Mouse (Mus musculus): ENCODE results near the gene Slc25a3. TPM values are rescaled to one million over a fixed set of nuclear protein-coding genes. Genes with fewer than 3 reads are reported as not detected.

The Slc25a3 gene
- 100 to 1,000 TPM; 505 to 506 TPM for total RNA-seq (2021)
- long read RNA-seq, transcript Slc25a3-201 (8 exons, 1,612 nt), result major isoform, 359 of 430 reads
- long read RNA-seq, transcript Slc25a3-204 (5 exons, 891 nt), result minor isoform, 5 of 430 reads
- long read RNA-seq, transcript Slc25a3-203 (7 exons, 1,483 nt), result minor isoform, 7 of 430 reads
- long read RNA-seq, partial matches to known transcripts, result 5 of 430 reads
- long read RNA-seq, other reads (novel, unspliced or antisense), result 52 of 430 reads

DNA sequence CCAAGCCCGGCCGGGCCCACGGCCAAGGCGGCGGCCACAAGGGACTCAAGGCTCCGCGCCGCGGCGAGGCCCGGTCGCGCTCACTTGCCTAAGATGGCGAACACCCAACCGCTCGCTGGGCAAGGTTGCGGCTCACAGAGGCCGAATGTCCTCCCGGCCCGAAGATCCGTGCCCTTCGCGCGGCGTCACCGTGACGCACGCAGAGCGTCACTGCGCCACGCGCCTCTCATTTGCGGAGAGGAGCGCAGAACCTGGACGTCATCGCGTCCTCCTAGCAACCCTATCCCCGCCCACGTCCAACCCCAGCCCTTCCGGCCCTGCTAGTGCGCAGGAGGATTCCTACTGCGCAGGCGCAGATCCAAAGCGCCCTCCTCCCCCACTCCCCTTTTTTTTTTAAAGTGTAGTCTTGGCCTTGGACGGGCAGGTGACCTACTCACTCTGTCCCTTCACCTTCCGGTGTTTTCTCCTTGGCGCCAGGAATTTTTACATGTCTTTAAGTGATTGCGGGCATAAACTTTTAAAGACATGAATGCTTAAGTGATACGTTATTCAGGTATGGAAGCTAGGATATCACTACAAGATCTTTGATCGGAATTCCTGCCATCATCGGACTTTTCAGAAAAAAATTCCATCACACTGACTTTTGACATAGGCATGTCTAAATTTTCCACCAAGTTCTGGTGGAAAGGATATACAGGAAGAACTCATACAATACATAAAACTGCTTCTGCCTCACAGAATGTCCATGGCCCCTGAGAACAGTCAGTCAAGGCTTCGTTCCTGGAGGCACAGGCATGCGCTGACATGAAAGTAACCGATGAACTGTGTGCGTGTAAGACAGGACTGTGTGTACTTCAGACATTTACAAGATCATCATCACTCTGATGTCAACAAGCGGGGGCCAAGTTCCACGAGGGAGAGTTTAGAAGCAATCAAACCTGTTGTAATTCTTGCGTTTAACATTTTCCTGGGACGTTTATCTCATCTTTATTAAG, at the start of gene Slc25a3:
Slc25a3 (minus strand) TSS at position 232 of the 995 bp plus-strand sequence.
- peak; percentile 97 to 98 for DNase-seq (ENCODE audit: low spot score in 2 of 2)

DNA sequence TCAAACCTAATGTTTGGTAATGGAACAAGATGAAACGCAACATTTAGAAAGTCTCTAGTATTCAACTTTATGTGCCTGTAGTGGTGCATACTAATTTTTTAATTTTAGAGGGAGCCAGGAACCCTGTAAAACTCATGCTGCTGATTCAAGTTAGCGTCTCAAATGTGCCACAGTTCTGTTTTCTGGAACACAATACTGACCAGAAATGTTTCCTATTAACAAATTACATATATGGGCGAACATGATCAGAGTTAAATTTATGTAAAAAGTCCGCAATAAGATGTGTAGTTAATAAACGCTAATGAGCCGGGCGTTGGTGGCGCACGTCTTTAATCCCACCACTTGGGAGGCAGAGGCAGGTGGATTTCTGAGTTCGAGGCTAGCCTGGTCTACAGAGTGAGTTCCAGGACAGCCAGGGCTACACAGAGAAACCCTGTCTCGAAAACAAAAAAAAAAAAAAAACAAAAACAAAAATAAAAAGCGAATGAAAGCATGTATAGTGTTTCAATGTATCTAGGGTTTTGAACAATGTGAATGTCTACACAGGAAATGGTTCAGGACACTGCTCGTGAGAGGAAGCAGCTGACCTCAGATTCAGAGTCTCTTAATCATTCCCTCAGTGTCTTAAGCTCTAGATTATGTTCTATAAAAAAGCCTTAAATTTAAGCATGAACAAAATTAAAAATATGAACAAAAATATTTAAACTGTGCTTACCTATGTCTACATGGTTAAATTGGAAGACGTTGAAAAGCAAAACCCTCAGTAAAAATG, 48.7 kb upstream of the Slc25a3 start:
- no peak for DNase-seq (ENCODE audit: low spot score in 2 of 2)

- peak; percentile 89 to 96 for DNase-seq (ENCODE audit: low spot score in 2 of 2)
Observed at GRCm38 (mm10) chr10:91171455-91172328, 47.8 kb upstream of the Slc25a3 start.

GRCm38 (mm10) chr10:91171041-91171440, 47.2 kb upstream of the Slc25a3 start:
- no peak for DNase-seq (ENCODE audit: low spot score in 2 of 2)

GRCm38 (mm10) chr10:91170143-91170941, 46.5 kb upstream of the Slc25a3 start:
- peak; percentile 75 to 83 for DNase-seq (ENCODE audit: low spot score in 2 of 2)

GRCm38 (mm10) chr10:91169414-91170065, 45.7 kb upstream of the Slc25a3 start:
- DNase-seq (ENCODE audit: low spot score in 2 of 2), result no peak

- DNase-seq (ENCODE audit: low spot score in 2 of 2), result no peak
Observed at GRCm38 (mm10) chr10:91167352-91167751, 43.5 kb upstream of the Slc25a3 start.

GRCm38 (mm10) chr10:91166890-91167289, 43.0 kb upstream of the Slc25a3 start:
- peak in 1 of 2 experiments; percentile 51 for DNase-seq (ENCODE audit: low spot score in 2 of 2)

GRCm38 (mm10) chr10:91165850-91166249, 42.0 kb upstream of the Slc25a3 start:
- no peak for DNase-seq (ENCODE audit: low spot score in 2 of 2)

DNA sequence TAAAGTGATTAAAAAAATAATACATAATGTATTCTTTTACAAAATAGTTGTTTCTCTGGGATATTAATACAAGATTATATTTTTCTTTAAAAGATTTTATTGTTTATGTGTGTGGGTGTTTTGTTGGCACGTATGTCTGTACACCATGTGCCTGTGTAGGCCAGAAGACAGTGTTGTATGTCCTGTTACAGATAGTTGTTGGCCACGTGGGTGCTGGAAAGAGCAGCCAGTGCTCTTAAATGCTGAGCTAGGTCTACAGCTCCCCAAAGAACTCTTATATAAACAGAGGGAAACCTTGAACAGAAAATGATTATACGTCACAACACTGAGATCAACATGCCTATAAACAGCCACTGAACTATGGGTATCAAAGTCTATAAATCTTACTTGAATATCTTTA, 40.6 kb upstream of the Slc25a3 start:
- DNase-seq (ENCODE audit: low spot score in 2 of 2), result no peak

DNA sequence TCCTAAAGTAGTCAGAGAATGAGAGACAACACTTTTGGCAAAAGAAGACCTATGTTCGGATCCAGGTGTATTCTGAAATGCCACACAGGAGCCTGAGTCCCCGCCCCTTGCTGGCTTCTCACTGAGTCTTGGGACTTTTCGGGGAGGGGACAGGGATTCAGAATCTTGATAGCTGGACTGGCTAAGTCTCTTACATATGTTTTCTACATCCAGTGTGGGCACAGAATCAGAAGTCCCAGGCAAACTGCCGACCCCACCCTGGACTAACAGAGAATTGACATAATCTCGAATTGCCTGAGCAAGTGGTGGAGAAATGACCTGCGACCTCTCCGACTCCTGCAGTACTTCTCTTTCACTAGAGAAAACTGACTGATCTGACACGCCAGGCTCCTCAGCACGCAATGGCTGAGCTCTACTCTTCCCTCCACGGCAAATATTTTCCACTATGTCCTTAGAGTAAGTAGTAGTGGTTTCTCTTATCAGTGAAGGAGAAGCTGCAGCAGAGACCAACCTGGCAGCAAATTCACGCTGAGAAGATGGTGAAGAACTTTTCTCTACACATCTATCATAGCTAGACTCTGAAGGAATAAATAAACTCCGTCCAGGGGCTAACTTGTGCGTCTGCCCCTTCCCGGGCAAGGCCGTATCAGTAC, 38.8 kb upstream of the Slc25a3 start:
- no peak for DNase-seq (ENCODE audit: low spot score in 2 of 2)

- DNase-seq (ENCODE audit: low spot score in 2 of 2), result peak; percentile 11 to 47
Observed at GRCm38 (mm10) chr10:91162077-91162476, 38.2 kb upstream of the Slc25a3 start.

DNA sequence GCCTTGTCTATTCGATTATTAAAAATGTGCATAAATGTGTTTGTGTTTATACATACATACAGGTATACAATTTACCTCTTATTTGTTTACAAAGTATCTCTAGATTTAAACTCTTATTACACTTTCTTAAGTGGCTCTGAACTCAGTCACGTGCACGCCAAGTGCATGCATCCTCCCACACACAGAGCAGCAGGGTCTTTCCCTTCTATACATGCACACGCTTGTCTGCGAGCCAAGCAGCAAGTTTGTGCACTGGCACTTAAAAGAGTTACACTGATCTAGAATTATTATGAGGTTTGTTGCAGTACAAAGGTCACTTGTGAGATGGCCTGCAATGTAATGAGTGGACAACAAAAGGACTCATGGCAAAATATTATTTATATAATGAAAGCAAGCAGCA, 37.1 kb upstream of the Slc25a3 start:
- DNase-seq (ENCODE audit: low spot score in 2 of 2), result no peak

- no peak for DNase-seq (ENCODE audit: low spot score in 2 of 2)
Observed at GRCm38 (mm10) chr10:91158442-91158841, 34.6 kb upstream of the Slc25a3 start.

DNA sequence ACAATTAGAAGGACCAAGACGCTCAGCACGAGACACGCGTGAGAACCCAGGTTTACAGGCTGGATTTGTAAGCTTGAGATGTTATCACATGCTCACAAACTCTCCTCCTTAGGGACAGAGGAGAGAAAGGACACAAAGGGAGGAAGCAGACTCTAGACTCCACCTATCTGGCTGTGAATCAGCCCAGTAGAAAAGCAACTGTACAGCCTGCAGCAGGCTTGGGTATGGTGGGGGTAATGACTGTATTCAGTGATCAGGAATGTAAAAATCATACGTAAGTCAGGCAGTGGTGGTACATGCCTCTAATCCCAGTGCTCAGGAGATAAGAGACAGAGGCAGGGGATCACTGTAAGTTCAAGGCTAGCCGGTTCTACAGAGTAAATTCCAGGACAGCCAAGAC, 32.5 kb upstream of the Slc25a3 start:
- no peak for DNase-seq (ENCODE audit: low spot score in 2 of 2)

DNA sequence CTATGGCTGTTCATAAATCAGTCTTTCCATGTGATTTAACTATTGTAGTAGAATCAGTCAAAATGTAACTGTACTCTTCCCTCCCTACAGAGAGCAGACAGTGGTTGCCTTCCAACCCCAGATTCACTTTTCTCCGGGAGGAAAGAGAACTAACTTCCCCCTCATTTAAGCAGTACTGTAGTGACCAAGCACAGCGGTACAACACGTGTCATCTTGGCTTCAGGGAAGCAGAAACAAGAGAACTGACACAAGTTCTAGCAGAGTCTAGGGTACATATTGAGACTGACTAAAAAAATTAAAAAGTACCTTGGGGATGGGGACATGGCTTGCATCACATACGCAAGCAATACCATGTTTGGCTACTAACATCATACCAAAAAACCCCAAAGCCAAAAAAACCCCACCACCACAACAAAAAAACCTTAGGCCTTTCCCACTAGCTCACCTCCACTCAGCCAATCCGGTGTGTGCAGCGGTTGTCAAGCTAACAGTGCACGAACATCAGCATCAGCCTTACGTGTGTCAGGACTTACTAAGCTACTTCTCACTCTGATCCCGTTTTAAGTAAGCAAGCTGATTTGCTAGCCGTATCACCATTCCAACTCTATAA, 30.1 kb upstream of the Slc25a3 start:
- DNase-seq (ENCODE audit: low spot score in 2 of 2), result no peak

- DNase-seq (ENCODE audit: low spot score in 2 of 2), result no peak
Observed at GRCm38 (mm10) chr10:91145413-91145812, 21.6 kb upstream of the Slc25a3 start.

Data from layer of hippocampus, adult 18-20 months (tissue).